8 mouse cellular contexts compared by ENCODE assay signal in genomic region chr5:143464757-143465118, GRCm38 (mm10). TPM values are rescaled to one million over a fixed set of nuclear protein-coding genes. Genes with fewer than 3 reads are reported as not detected.
DNase-seq lines count a peak whose midpoint lies in the region; ATAC-seq and TF ChIP-seq lines count a peak whose summit lies in the region.

No protein-coding gene starts in this region.

- DNase-seq in heart, adult 2 months: no peak
- DNase-seq in heart, postnatal 4 days: no peak
- DNase-seq in forebrain, postnatal 0 days: no peak
- DNase-seq in lung, postnatal 25 days (ENCODE audit: low spot score): peak; percentile 10
- no peak for DNase-seq in urinary bladder, postnatal 4 days (ENCODE audit: low spot score in 2 of 2)
- no peak for DNase-seq in spleen, postnatal 10 days (ENCODE audit: low spot score in 2 of 2)
- no peak for DNase-seq in spleen, adult 18-20 months

- no peaks in the 10 kb centered on the region for H3K36me3 ChIP-seq in heart, adult 2 months (ENCODE audit: control insufficient read depth, insufficient read depth, low read length)
- H3K36me3 ChIP-seq in ES-Bruce4 (ENCODE audit: control insufficient read depth, insufficient read depth, low read length, poor library complexity, severe bottlenecking): no peaks in the 10 kb centered on the region
- H3K36me3 ChIP-seq in forebrain, postnatal 0 days (ENCODE audit: insufficient read depth): peaks cover 26% of the 10 kb centered on the region

- no peak for TF ChIP-seq EP300 in heart, adult 2 months (IDR thresholded peaks at IDR 0.05; ENCODE audit: insufficient read depth, low read depth, low read length)
- TF ChIP-seq EP300 in ES-Bruce4 (IDR thresholded peaks at IDR 0.05; ENCODE audit: insufficient read depth, low read depth, low read length): no peak

- H3K27ac ChIP-seq in heart, adult 2 months: peak overlapping the region; percentile 86
- H3K27ac ChIP-seq in ES-Bruce4 (ENCODE audit: insufficient read depth, low read length): no peak overlapping the region
- peak overlapping the region; percentile 79 for H3K27ac ChIP-seq in forebrain, postnatal 0 days (ENCODE audit: low read depth, low read length)

- peaks cover 3% of the 10 kb centered on the region for H3K4me1 ChIP-seq in heart, adult 2 months (ENCODE audit: control insufficient read depth, insufficient read depth, low read length)
- H3K4me1 ChIP-seq in ES-Bruce4 (ENCODE audit: control insufficient read depth, insufficient read depth, low read length): no peaks in the 10 kb centered on the region
- H3K4me1 ChIP-seq in forebrain, postnatal 0 days (ENCODE audit: insufficient read depth): 0 out of 2 replicates have a peak, but pooled peaks cover 4% of the 10 kb centered on the region

- no peaks in the 10 kb centered on the region for H3K79me2 ChIP-seq in heart, adult 2 months (replicated peaks; ENCODE audit: control insufficient read depth, insufficient read depth, low read length)

- no peaks in the 10 kb centered on the region for H3K27me3 ChIP-seq in heart, adult 2 months (ENCODE audit: control insufficient read depth, insufficient read depth, low read length)
- no peaks in the 10 kb centered on the region for H3K27me3 ChIP-seq in ES-Bruce4 (ENCODE audit: control insufficient read depth, insufficient read depth, low read length, poor library complexity, severe bottlenecking)
- H3K27me3 ChIP-seq in forebrain, postnatal 0 days (ENCODE audit: insufficient read depth, low read length): no peaks in the 10 kb centered on the region

- H3K9ac ChIP-seq in heart, adult 2 months (ENCODE audit: low read depth, low read length): peak overlapping the region; percentile 80
- peak overlapping the region; percentile 47 for H3K9ac ChIP-seq in ES-Bruce4 (ENCODE audit: low read depth, poor library complexity, severe bottlenecking)
- peak overlapping the region; percentile 59 for H3K9ac ChIP-seq in forebrain, postnatal 0 days

- intact Hi-C loops in heart, adult 2 months (cut with DNase I): loop anchor here (1.0 kb wide), 1 partner anchor 64 kb away; the partner anchor contains the start of gene Rac1

- no peak for TF ChIP-seq POLR2A in heart, adult 2 months (IDR thresholded peaks at IDR 0.05; ENCODE audit: insufficient read depth, low read depth, low read length)
- no peak for TF ChIP-seq POLR2A in ES-Bruce4 (IDR thresholded peaks at IDR 0.05; ENCODE audit: insufficient read depth, low read length)

- peak overlapping the region; percentile 75 for H3K4me2 ChIP-seq in forebrain, postnatal 0 days (ENCODE audit: low read depth)

- WGBS in heart, adult 2 months: under 1% methylated on average over 20 of the region's 20 CpGs
- WGBS in forebrain, postnatal 0 days: 1% methylated on average over 20 of the region's 20 CpGs

- no peak for TF ChIP-seq CTCF in heart, adult 2 months (IDR thresholded peaks at IDR 0.05)
- TF ChIP-seq CTCF in ES-Bruce4 (IDR thresholded peaks at IDR 0.05; ENCODE audit: low read depth, low read length): no peak
- no peak for TF ChIP-seq CTCF in forebrain, postnatal 0 days (IDR thresholded peaks at IDR 0.05; ENCODE audit: low read depth)

- ATAC-seq in forebrain, postnatal 0 days: no peak; the same call in 1 of the 2 replicates

- H3K9me3 ChIP-seq in ES-Bruce4 (replicated peaks; ENCODE audit: control insufficient read depth, insufficient read depth, low read length, poor library complexity, severe bottlenecking): peaks cover 1% of the 10 kb centered on the region; the same call in 1 of the 2 replicates
- no peaks in the 10 kb centered on the region for H3K9me3 ChIP-seq in forebrain, postnatal 0 days (ENCODE audit: low read length)

- H3K4me3 ChIP-seq in heart, adult 2 months: peak overlapping the region; percentile 73
- H3K4me3 ChIP-seq in ES-Bruce4 (ENCODE audit: low read depth, low read length): peak overlapping the region; percentile 73
- H3K4me3 ChIP-seq in forebrain, postnatal 0 days (ENCODE audit: low read depth, low read length): peak overlapping the region; percentile 58

RNA-seq across cellular contexts. Expression of gene Daglb, which starts 0.4 kb away (rescaled TPM):
- 1 to 10 TPM; 7.6 to 8.2 TPM for total RNA-seq in heart, adult 2 months (2021)
- 9.7 and 12.2 TPM in 2 replicates for polyA plus RNA-seq in heart, adult 2 months (2012; rRNA removed)
- total RNA-seq in heart, postnatal 4 days (2021): 1 to 10 TPM; 8.0 to 8.7 TPM
- polyA plus RNA-seq in ES-Bruce4 (2011; ENCODE audit: insufficient read depth, insufficient read length, low read depth, missing spikeins): 3.1 and 3.5 TPM in 2 replicates
- 16.5 and 21.3 TPM in 2 replicates for total RNA-seq in forebrain, postnatal 0 days (2014; rRNA removed)
- 14.8 and 19.4 TPM in 2 replicates for polyA plus RNA-seq in forebrain, postnatal 0 days (2015; fragmentation: Nextera tagmentation; extraction: Ambion mirVana)
